Mouse (Mus musculus): ENCODE measurements around the gene Cacna1s.

The Cacna1s gene

GRCm38 (mm10) chr1:136085988-136086685, 33.6 kb downstream of the Cacna1s start:
- Histone ChIP-seq H3K4me3 (replicated peaks; ENCODE audit: low read length) (no peak overlapping the region), H3K36me3 (ENCODE audit: insufficient read depth, low read length) (no peaks in the 10 kb centered on the region), H3K9me3 (ENCODE audit: low read length) (0 out of 2 replicates have a peak, but pooled peaks cover 5% of the 10 kb centered on the region), H3K4me1 (replicated peaks; ENCODE audit: low read depth, low read length) (no peaks in the 10 kb centered on the region), H3K27me3 (ENCODE audit: insufficient read depth, low read length) (peaks cover 44% of the 10 kb centered on the region)
- TF ChIP-seq POU5F1 (IDR thresholded peaks at IDR 0.05; ENCODE audit: borderline replicate concordance, low read length) = no peak

- Histone ChIP-seq H3K9me3 (ENCODE audit: low read length) (0 out of 2 replicates have a peak, but pooled peaks cover 5% of the 10 kb centered on the region), H3K4me1 (replicated peaks; ENCODE audit: low read depth, low read length) (peaks cover 14% of the 10 kb centered on the region), H3K36me3 (ENCODE audit: insufficient read depth, low read length) (no peaks in the 10 kb centered on the region), H3K27me3 (ENCODE audit: insufficient read depth, low read length) (peaks cover 49% of the 10 kb centered on the region), H3K4me3 (replicated peaks; ENCODE audit: low read length) (no peak overlapping the region)
- TF ChIP-seq CTCF (conservative IDR thresholded peaks at IDR 0.05; ENCODE audit: low read length) = no peak
- TF ChIP-seq NANOG (IDR thresholded peaks at IDR 0.05; ENCODE audit: borderline replicate concordance, low read length) = no peak
- TF ChIP-seq POU5F1 (IDR thresholded peaks at IDR 0.05; ENCODE audit: borderline replicate concordance, low read length) = no peak
Observed at GRCm38 (mm10) chr1:136089368-136090165, 37.0 kb downstream of the Cacna1s start.

GRCm38 (mm10) chr1:136093726-136094125, 41.2 kb downstream of the Cacna1s start:
- H3K27me3 ChIP-seq (ENCODE audit: insufficient read depth, low read length) = peaks cover 34% of the 10 kb centered on the region
- peaks cover 24% of the 10 kb centered on the region for H3K4me1 ChIP-seq (replicated peaks; ENCODE audit: low read depth, low read length)
- TF ChIP-seq CTCF (conservative IDR thresholded peaks at IDR 0.05; ENCODE audit: low read length) (no peak), NANOG (IDR thresholded peaks at IDR 0.05; ENCODE audit: borderline replicate concordance, low read length) (no peak), POU5F1 (IDR thresholded peaks at IDR 0.05; ENCODE audit: borderline replicate concordance, low read length) (no peak)
- no peaks in the 10 kb centered on the region for H3K9me3 ChIP-seq (ENCODE audit: low read length)
- H3K4me3 ChIP-seq (replicated peaks; ENCODE audit: low read length) = no peak overlapping the region
- H3K36me3 ChIP-seq (ENCODE audit: insufficient read depth, low read length) = no peaks in the 10 kb centered on the region

GRCm38 (mm10) chr1:136094807-136095206, 42.3 kb downstream of the Cacna1s start:
- Histone ChIP-seq H3K9me3 (ENCODE audit: low read length) (peaks cover 2% of the 10 kb centered on the region; the same call in 1 of the 2 replicates), H3K4me3 (replicated peaks; ENCODE audit: low read length) (no peak overlapping the region), H3K36me3 (ENCODE audit: insufficient read depth, low read length) (no peaks in the 10 kb centered on the region), H3K27me3 (ENCODE audit: insufficient read depth, low read length) (peaks cover 34% of the 10 kb centered on the region), H3K4me1 (replicated peaks; ENCODE audit: low read depth, low read length) (peaks cover 24% of the 10 kb centered on the region)
- TF ChIP-seq POU5F1 (IDR thresholded peaks at IDR 0.05; ENCODE audit: borderline replicate concordance, low read length) = no peak
- no peak for TF ChIP-seq CTCF (conservative IDR thresholded peaks at IDR 0.05; ENCODE audit: low read length)
- TF ChIP-seq NANOG (IDR thresholded peaks at IDR 0.05; ENCODE audit: borderline replicate concordance, low read length) = no peak

- H3K4me1 ChIP-seq (replicated peaks; ENCODE audit: low read depth, low read length) = peaks cover 17% of the 10 kb centered on the region
Observed at GRCm38 (mm10) chr1:136102094-136102493, 49.5 kb downstream of the Cacna1s start.

GRCm38 (mm10) chr1:136102551-136102950, 50.0 kb downstream of the Cacna1s start:
- H3K4me3 ChIP-seq (replicated peaks; ENCODE audit: low read length) = no peak overlapping the region
- H3K9me3 ChIP-seq (ENCODE audit: low read length) = peaks cover 5% of the 10 kb centered on the region; the same call in 1 of the 2 replicates
- no peaks in the 10 kb centered on the region for H3K36me3 ChIP-seq (ENCODE audit: insufficient read depth, low read length)
- no peak for TF ChIP-seq NANOG (IDR thresholded peaks at IDR 0.05; ENCODE audit: borderline replicate concordance, low read length)
- no peak for TF ChIP-seq CTCF (conservative IDR thresholded peaks at IDR 0.05; ENCODE audit: low read length)
- no peak for TF ChIP-seq POU5F1 (IDR thresholded peaks at IDR 0.05; ENCODE audit: borderline replicate concordance, low read length)
- H3K4me1 ChIP-seq (replicated peaks; ENCODE audit: low read depth, low read length) = peaks cover 17% of the 10 kb centered on the region
- H3K27me3 ChIP-seq (ENCODE audit: insufficient read depth, low read length) = peaks cover 53% of the 10 kb centered on the region

More at GRCm38 (mm10) chr1:136102094-136102493, 49.5 kb downstream of the Cacna1s start:
- Histone ChIP-seq H3K27me3 (ENCODE audit: insufficient read depth, low read length) (peaks cover 50% of the 10 kb centered on the region), H3K36me3 (ENCODE audit: insufficient read depth, low read length) (no peaks in the 10 kb centered on the region), H3K4me3 (replicated peaks; ENCODE audit: low read length) (no peak overlapping the region), H3K9me3 (ENCODE audit: low read length) (peaks cover 5% of the 10 kb centered on the region; the same call in 1 of the 2 replicates)
- TF ChIP-seq POU5F1 (IDR thresholded peaks at IDR 0.05; ENCODE audit: borderline replicate concordance, low read length) = no peak
- no peak for TF ChIP-seq NANOG (IDR thresholded peaks at IDR 0.05; ENCODE audit: borderline replicate concordance, low read length)
- no peak for TF ChIP-seq CTCF (conservative IDR thresholded peaks at IDR 0.05; ENCODE audit: low read length)

GRCm38 (mm10) chr1:136102981-136103380, 50.4 kb downstream of the Cacna1s start:
- Histone ChIP-seq H3K4me1 (replicated peaks; ENCODE audit: low read depth, low read length) (peaks cover 17% of the 10 kb centered on the region), H3K36me3 (ENCODE audit: insufficient read depth, low read length) (no peaks in the 10 kb centered on the region), H3K9me3 (ENCODE audit: low read length) (peaks cover 5% of the 10 kb centered on the region; the same call in 1 of the 2 replicates), H3K4me3 (replicated peaks; ENCODE audit: low read length) (no peak overlapping the region), H3K27me3 (ENCODE audit: insufficient read depth, low read length) (peaks cover 58% of the 10 kb centered on the region)
- TF ChIP-seq POU5F1 (IDR thresholded peaks at IDR 0.05; ENCODE audit: borderline replicate concordance, low read length) = no peak
- TF ChIP-seq CTCF (conservative IDR thresholded peaks at IDR 0.05; ENCODE audit: low read length) = no peak
- TF ChIP-seq NANOG (IDR thresholded peaks at IDR 0.05; ENCODE audit: borderline replicate concordance, low read length) = no peak

GRCm38 (mm10) chr1:136103696-136104095, 51.1 kb downstream of the Cacna1s start:
- no peak overlapping the region for H3K4me3 ChIP-seq (replicated peaks; ENCODE audit: low read length)
- H3K9me3 ChIP-seq (ENCODE audit: low read length) = peaks cover 5% of the 10 kb centered on the region; the same call in 1 of the 2 replicates

More at GRCm38 (mm10) chr1:136103696-136104095, 51.1 kb downstream of the Cacna1s start:
- TF ChIP-seq NANOG (IDR thresholded peaks at IDR 0.05; ENCODE audit: borderline replicate concordance, low read length) (no peak), CTCF (conservative IDR thresholded peaks at IDR 0.05; ENCODE audit: low read length) (no peak), POU5F1 (IDR thresholded peaks at IDR 0.05; ENCODE audit: borderline replicate concordance, low read length) (no peak)
- Histone ChIP-seq H3K4me1 (replicated peaks; ENCODE audit: low read depth, low read length) (peaks cover 17% of the 10 kb centered on the region), H3K36me3 (ENCODE audit: insufficient read depth, low read length) (no peaks in the 10 kb centered on the region), H3K27me3 (ENCODE audit: insufficient read depth, low read length) (peaks cover 63% of the 10 kb centered on the region)

Measured in E14TG2a.4 (cell line).